ENCODE assay signal across 8 mouse cellular contexts in genomic region chr11:97664771-97665240, GRCm38 (mm10). TPM values are rescaled to one million over a fixed set of nuclear protein-coding genes. Genes with fewer than 3 reads are reported as not detected.
DNase-seq lines count a peak whose midpoint lies in the region; ATAC-seq lines count a peak whose summit lies in the region.

No protein-coding gene starts in this region.

- H3K36me3 ChIP-seq in heart, embryonic 13.5 days: peaks cover 44% of the 10 kb centered on the region
- peaks cover 5% of the 10 kb centered on the region for H3K36me3 ChIP-seq in embryonic facial prominence, embryonic 11.5 days (replicated peaks; ENCODE audit: control insufficient read depth, insufficient read depth, low read depth, low read length)
- peaks cover 41% of the 10 kb centered on the region for H3K36me3 ChIP-seq in intestine, embryonic 14.5 days (ENCODE audit: control insufficient read depth, insufficient read depth, low read length)
- peaks cover 51% of the 10 kb centered on the region for H3K36me3 ChIP-seq in midbrain, embryonic 10.5 days

- no peaks in the 10 kb centered on the region for H3K9me3 ChIP-seq in heart, embryonic 13.5 days
- H3K9me3 ChIP-seq in embryonic facial prominence, embryonic 11.5 days (replicated peaks; ENCODE audit: control insufficient read depth, low read length): no peaks in the 10 kb centered on the region
- H3K9me3 ChIP-seq in intestine, embryonic 14.5 days (ENCODE audit: control insufficient read depth, low read length): no peaks in the 10 kb centered on the region
- H3K9me3 ChIP-seq in midbrain, embryonic 10.5 days (replicated peaks): no peaks in the 10 kb centered on the region; the same call in 1 of the 2 replicates

- intact Hi-C loops in heart, postnatal 25 days (cut with DNase I): loop anchor here (2.0 kb wide), 1 partner anchor 20 kb away; the partner anchor contains the start of gene Cisd3

- H3K4me2 ChIP-seq in heart, embryonic 13.5 days: peak overlapping the region; percentile 90
- H3K4me2 ChIP-seq in embryonic facial prominence, embryonic 11.5 days (ENCODE audit: low read depth, low read length): peak overlapping the region; percentile 79
- H3K4me2 ChIP-seq in intestine, embryonic 14.5 days (ENCODE audit: low read length): peak overlapping the region; percentile 66

- H3K27me3 ChIP-seq in heart, embryonic 13.5 days (replicated peaks): peaks cover 11% of the 10 kb centered on the region
- peaks cover 8% of the 10 kb centered on the region for H3K27me3 ChIP-seq in embryonic facial prominence, embryonic 11.5 days (ENCODE audit: control insufficient read depth, insufficient read depth, low read length)
- peaks cover 16% of the 10 kb centered on the region for H3K27me3 ChIP-seq in intestine, embryonic 14.5 days (replicated peaks; ENCODE audit: control insufficient read depth, insufficient read depth, low read length)
- H3K27me3 ChIP-seq in midbrain, embryonic 10.5 days (ENCODE audit: low read depth, poor library complexity, severe bottlenecking): peaks cover 24% of the 10 kb centered on the region

- H3K9ac ChIP-seq in heart, embryonic 13.5 days: peak overlapping the region; percentile 97
- H3K9ac ChIP-seq in embryonic facial prominence, embryonic 11.5 days (replicated peaks; ENCODE audit: low read length): 0 out of 2 replicates have a peak overlapping the region, but pooled peaks have one; percentile 6
- no peak overlapping the region; the same call in 1 of the 2 replicates for H3K9ac ChIP-seq in intestine, embryonic 14.5 days (ENCODE audit: low read length)

- H3K4me3 ChIP-seq in heart, embryonic 13.5 days: peak overlapping the region; percentile 92
- peak overlapping the region; percentile 89 for H3K4me3 ChIP-seq in embryonic facial prominence, embryonic 11.5 days (ENCODE audit: low read depth, low read length)
- H3K4me3 ChIP-seq in intestine, embryonic 14.5 days (ENCODE audit: low read depth, low read length): peak overlapping the region; percentile 84
- H3K4me3 ChIP-seq in midbrain, embryonic 10.5 days: peak overlapping the region; percentile 95

- peaks cover 62% of the 10 kb centered on the region for H3K4me1 ChIP-seq in heart, embryonic 13.5 days
- H3K4me1 ChIP-seq in embryonic facial prominence, embryonic 11.5 days (ENCODE audit: control insufficient read depth, insufficient read depth, low read length): peaks cover 11% of the 10 kb centered on the region
- H3K4me1 ChIP-seq in intestine, embryonic 14.5 days (replicated peaks; ENCODE audit: control insufficient read depth, insufficient read depth, low read length): peaks cover 42% of the 10 kb centered on the region
- H3K4me1 ChIP-seq in midbrain, embryonic 10.5 days: peaks cover 74% of the 10 kb centered on the region

- peak overlapping the region; percentile 95; the same call in 1 of the 2 replicates for H3K27ac ChIP-seq in heart, embryonic 13.5 days (replicated peaks)
- H3K27ac ChIP-seq in embryonic facial prominence, embryonic 11.5 days (replicated peaks; ENCODE audit: low read depth, low read length): 0 out of 2 replicates have a peak overlapping the region, but pooled peaks have one; percentile 11
- no peak overlapping the region; the same call in 1 of the 2 replicates for H3K27ac ChIP-seq in intestine, embryonic 14.5 days (ENCODE audit: low read depth)
- H3K27ac ChIP-seq in midbrain, embryonic 10.5 days (replicated peaks): peak overlapping the region; percentile 95

- WGBS in heart, embryonic 13.5 days: 24% methylated on average over 6 of the region's 6 CpGs
- WGBS in embryonic facial prominence, embryonic 11.5 days: 25% methylated on average over 6 of the region's 6 CpGs
- WGBS in intestine, embryonic 14.5 days: 34% methylated on average over 6 of the region's 6 CpGs
- WGBS in midbrain, embryonic 10.5 days: 29% methylated on average over 6 of the region's 6 CpGs

- no peak for ATAC-seq in heart, embryonic 13.5 days (ENCODE audit: extremely low read depth, insufficient number of reproducible peaks, low FRiP score, low TSS enrichment)
- no peak for ATAC-seq in embryonic facial prominence, embryonic 11.5 days (replicated peaks; ENCODE audit: insufficient number of reproducible peaks, low FRiP score, low TSS enrichment, low read depth)
- no peak for ATAC-seq in intestine, embryonic 14.5 days (replicated peaks; ENCODE audit: low FRiP score, low TSS enrichment, low read depth)

- no peak for DNase-seq in heart, postnatal 25 days (ENCODE audit: low spot score)
- peak; percentile 36 for DNase-seq in embryonic facial prominence, embryonic 11.5 days (ENCODE audit: low spot score)
- no peak for DNase-seq in intestine, embryonic 14.5 days (ENCODE audit: low spot score)
- no peak for DNase-seq in midbrain, embryonic 10.5 days (ENCODE audit: low spot score)
- DNase-seq in ovary, postnatal 10 days (ENCODE audit: low spot score): no peak
- DNase-seq in layer of hippocampus, adult 11-12 months (ENCODE audit: low spot score): no peak
- DNase-seq in testis, postnatal 10 days (ENCODE audit: low spot score): no peak

RNA-seq across cellular contexts. Expression of gene Mllt6, which starts 1.6 kb away (rescaled TPM):
- 1.7 and 1.9 TPM in 2 replicates for polyA plus RNA-seq in heart, embryonic 13.5 days (2015; fragmentation: Nextera tagmentation; extraction: Ambion mirVana)
- total RNA-seq in heart, postnatal 25 days (2021): 10 to 100 TPM; 59.8 to 63.3 TPM
- polyA plus RNA-seq in embryonic facial prominence, embryonic 11.5 days (2014; fragmentation: Nextera tagmentation; extraction: Ambion mirVana): 3.7 and 3.9 TPM in 2 replicates
- 4.6 and 4.8 TPM in 2 replicates for polyA plus RNA-seq in intestine, embryonic 14.5 days (2014; fragmentation: Nextera tagmentation; extraction: Ambion mirVana)
- polyA plus RNA-seq in midbrain, embryonic 10.5 days (2016; fragmentation: Nextera tagmentation; extraction: Ambion mirVana): 2.1 and 2.6 TPM in 2 replicates

RNA-seq across cellular contexts. Expression of gene Cisd3, which starts 20.8 kb away (rescaled TPM):
- 44.1 and 53.7 TPM in 2 replicates for polyA plus RNA-seq in heart, embryonic 13.5 days (2015; fragmentation: Nextera tagmentation; extraction: Ambion mirVana)
- total RNA-seq in heart, postnatal 25 days (2021): 100 to 1,000 TPM; 145 to 155 TPM
- 11.8 TPM in 2 replicates for polyA plus RNA-seq in embryonic facial prominence, embryonic 11.5 days (2014; fragmentation: Nextera tagmentation; extraction: Ambion mirVana)
- polyA plus RNA-seq in intestine, embryonic 14.5 days (2014; fragmentation: Nextera tagmentation; extraction: Ambion mirVana): 41.2 and 47.9 TPM in 2 replicates
- polyA plus RNA-seq in midbrain, embryonic 10.5 days (2016; fragmentation: Nextera tagmentation; extraction: Ambion mirVana): 20.5 and 21.7 TPM in 2 replicates

RNA-seq across cellular contexts. Expression of gene Epop, which starts 35.3 kb away (rescaled TPM):
- 1.1 and 1.4 TPM in 2 replicates for polyA plus RNA-seq in heart, embryonic 13.5 days (2015; fragmentation: Nextera tagmentation; extraction: Ambion mirVana)
- total RNA-seq in heart, postnatal 25 days (2021): 1 to 10 TPM in 1 of 2 experiments, under 1 TPM in 1; 0.94 to 1.5 TPM
- 9.0 and 9.7 TPM in 2 replicates for polyA plus RNA-seq in embryonic facial prominence, embryonic 11.5 days (2014; fragmentation: Nextera tagmentation; extraction: Ambion mirVana)
- 3.1 and 3.6 TPM in 2 replicates for polyA plus RNA-seq in intestine, embryonic 14.5 days (2014; fragmentation: Nextera tagmentation; extraction: Ambion mirVana)
- polyA plus RNA-seq in midbrain, embryonic 10.5 days (2016; fragmentation: Nextera tagmentation; extraction: Ambion mirVana): 10.4 and 13.3 TPM in 2 replicates

RNA-seq across cellular contexts. Expression of gene Pcgf2, which starts 35.5 kb away (rescaled TPM):
- 10.5 and 11.0 TPM in 2 replicates for polyA plus RNA-seq in heart, embryonic 13.5 days (2015; fragmentation: Nextera tagmentation; extraction: Ambion mirVana)
- 1 to 10 TPM; 6.2 to 6.4 TPM for total RNA-seq in heart, postnatal 25 days (2021)
- 18.0 and 21.8 TPM in 2 replicates for polyA plus RNA-seq in embryonic facial prominence, embryonic 11.5 days (2014; fragmentation: Nextera tagmentation; extraction: Ambion mirVana)
- 19.2 and 19.7 TPM in 2 replicates for polyA plus RNA-seq in intestine, embryonic 14.5 days (2014; fragmentation: Nextera tagmentation; extraction: Ambion mirVana)
- 16.0 and 18.6 TPM in 2 replicates for polyA plus RNA-seq in midbrain, embryonic 10.5 days (2016; fragmentation: Nextera tagmentation; extraction: Ambion mirVana)

RNA-seq across cellular contexts. Expression of gene Psmb3, which starts 38.4 kb away (rescaled TPM):
- 371 and 445 TPM in 2 replicates for polyA plus RNA-seq in heart, embryonic 13.5 days (2015; fragmentation: Nextera tagmentation; extraction: Ambion mirVana)
- total RNA-seq in heart, postnatal 25 days (2021): 100 to 1,000 TPM; 150 to 151 TPM
- polyA plus RNA-seq in embryonic facial prominence, embryonic 11.5 days (2014; fragmentation: Nextera tagmentation; extraction: Ambion mirVana): 476 and 532 TPM in 2 replicates
- 473 and 491 TPM in 2 replicates for polyA plus RNA-seq in intestine, embryonic 14.5 days (2014; fragmentation: Nextera tagmentation; extraction: Ambion mirVana)
- 606 and 631 TPM in 2 replicates for polyA plus RNA-seq in midbrain, embryonic 10.5 days (2016; fragmentation: Nextera tagmentation; extraction: Ambion mirVana)
